Mouse (Mus musculus): ENCODE measurements around the gene Smc6. TPM values are rescaled to one million over a fixed set of nuclear protein-coding genes. Genes with fewer than 3 reads are reported as not detected.

Gene Smc6
- 112 and 130 TPM in 2 replicates for polyA plus RNA-seq (2015; fragmentation: Nextera tagmentation; extraction: Ambion mirVana)

DNA sequence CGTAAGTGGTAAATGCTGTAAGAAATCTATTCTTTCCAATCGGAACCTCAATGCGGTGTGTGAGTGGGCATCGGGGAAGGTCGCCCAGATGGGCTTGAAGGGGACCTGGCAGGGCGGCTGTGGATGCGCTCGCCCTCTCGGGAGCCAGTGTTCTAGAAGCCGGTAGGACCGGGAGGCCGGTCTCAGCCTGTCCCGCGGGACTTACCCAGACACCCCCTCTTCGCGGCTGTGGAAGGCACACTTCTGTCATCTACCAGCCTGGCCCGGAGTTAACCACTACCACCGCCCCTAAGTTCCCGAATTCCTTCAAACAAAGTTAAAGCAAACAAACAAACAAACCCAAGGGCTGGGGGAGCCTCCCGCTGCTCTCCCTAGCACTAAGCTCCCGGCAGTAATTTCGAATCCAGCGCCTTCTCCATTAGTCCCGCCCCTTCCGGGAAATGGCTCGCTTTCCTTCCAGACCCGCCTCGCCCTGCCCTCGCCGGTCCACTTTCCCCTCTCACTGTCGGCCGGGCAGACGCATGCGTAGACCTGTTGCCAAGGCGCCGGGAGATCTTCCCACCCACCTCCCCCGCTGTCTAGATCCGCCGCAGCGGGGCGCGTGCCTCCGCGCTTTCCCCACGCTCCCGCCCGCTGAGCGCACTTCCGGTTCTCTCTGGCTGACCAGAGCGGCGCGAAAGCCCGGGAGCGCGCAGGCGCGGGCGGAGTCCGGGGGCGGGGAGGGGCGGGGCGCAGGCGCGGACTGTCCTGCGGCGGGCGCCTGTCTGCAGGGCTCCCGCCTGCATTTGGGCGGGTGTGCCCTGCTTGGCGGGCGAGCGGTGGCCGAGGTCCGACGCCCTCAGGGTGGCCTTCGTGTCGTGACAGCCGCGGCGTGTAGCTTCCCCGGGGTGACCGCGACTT is at the start of gene Smc6, which contains the start of gene Gen1:
Gene Smc6, plus strand, starts transcription at position 505 of the 900 bp plus-strand sequence.
Gene Gen1, minus strand, starts transcription at position 420 of the 900 bp plus-strand sequence.
- H3K9ac ChIP-seq = peak within 1 kb of the TSS; percentile 96
- peaks cover 37% of the 10 kb centered on the region for H3K4me1 ChIP-seq (replicated peaks)
- peak; percentile 99 for ATAC-seq (ENCODE audit: low read depth)
- under 1% methylated on average over 83 of the region's 83 CpGs for WGBS
- no peaks in the 10 kb centered on the region for H3K9me3 ChIP-seq
- H3K36me3 ChIP-seq = no peaks in the 10 kb centered on the region
- peak within 1 kb of the TSS; percentile 87 for H3K4me2 ChIP-seq
- H3K27ac ChIP-seq (replicated peaks) = peak within 1 kb of the TSS; percentile 92
- peak within 1 kb of the TSS; percentile 87 for H3K4me3 ChIP-seq
- no peaks in the 10 kb centered on the region for H3K27me3 ChIP-seq

DNA sequence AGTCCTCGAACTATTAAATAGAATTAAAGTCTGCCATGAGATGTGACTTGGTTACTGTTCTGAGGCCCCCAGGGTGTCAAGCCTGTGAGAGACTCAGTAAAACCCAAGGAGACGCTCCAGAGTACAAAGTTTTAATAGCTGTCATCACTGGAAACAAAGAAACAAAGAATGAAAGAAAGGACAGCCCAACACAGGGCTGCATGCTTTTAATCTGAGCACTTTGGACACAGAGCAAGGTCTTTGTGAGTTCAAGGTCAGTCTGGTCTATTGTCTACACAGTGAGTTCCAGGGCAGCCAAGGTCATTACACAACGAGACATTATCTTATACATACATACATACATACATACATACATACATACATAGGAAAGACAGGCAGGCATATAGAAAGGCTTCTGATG is 49.2 kb upstream of the Smc6 start:
- 59% methylated on average over 3 of the region's 3 CpGs for WGBS

GRCm38 (mm10) chr12:11217726-11218250 is 47.9 kb upstream of the Smc6 start:
- Histone ChIP-seq H3K4me1 (replicated peaks) (peaks cover 8% of the 10 kb centered on the region), H3K36me3 (no peaks in the 10 kb centered on the region), H3K4me3 (no peak overlapping the region), H3K27ac (replicated peaks) (no peak overlapping the region), H3K9me3 (no peaks in the 10 kb centered on the region), H3K4me2 (no peak overlapping the region), H3K27me3 (no peaks in the 10 kb centered on the region), H3K9ac (no peak overlapping the region)
- ATAC-seq (ENCODE audit: low read depth) = no peak
- 65% methylated on average over 7 of the region's 7 CpGs for WGBS

More for the DNA sequence above, 49.2 kb upstream of the Smc6 start:
- no peak for ATAC-seq (ENCODE audit: low read depth)
- Histone ChIP-seq H3K4me3 (no peak overlapping the region), H3K9ac (no peak overlapping the region), H3K4me2 (no peak overlapping the region), H3K27me3 (no peaks in the 10 kb centered on the region), H3K36me3 (no peaks in the 10 kb centered on the region), H3K9me3 (no peaks in the 10 kb centered on the region), H3K27ac (replicated peaks) (no peak overlapping the region), H3K4me1 (replicated peaks) (peaks cover 3% of the 10 kb centered on the region)

- peak; percentile 59; the same call in 1 of the 2 replicates for ATAC-seq (ENCODE audit: low read depth)
- WGBS = 58% methylated on average over 20 of the region's 20 CpGs
- Histone ChIP-seq H3K36me3 (no peaks in the 10 kb centered on the region), H3K4me1 (replicated peaks) (peaks cover 8% of the 10 kb centered on the region), H3K4me2 (no peak overlapping the region; the same call in 1 of the 2 replicates), H3K9ac (no peak overlapping the region), H3K27ac (replicated peaks) (no peak overlapping the region), H3K4me3 (no peak overlapping the region), H3K27me3 (no peaks in the 10 kb centered on the region), H3K9me3 (no peaks in the 10 kb centered on the region)
Measured at GRCm38 (mm10) chr12:11221524-11222330, 44.0 kb upstream of the Smc6 start.

GRCm38 (mm10) chr12:11222566-11222965 is 43.1 kb upstream of the Smc6 start:
- Histone ChIP-seq H3K4me2 (no peak overlapping the region), H3K9me3 (no peaks in the 10 kb centered on the region), H3K27ac (replicated peaks) (no peak overlapping the region), H3K9ac (no peak overlapping the region), H3K27me3 (no peaks in the 10 kb centered on the region), H3K4me3 (no peak overlapping the region), H3K4me1 (replicated peaks) (peaks cover 8% of the 10 kb centered on the region), H3K36me3 (no peaks in the 10 kb centered on the region)
- 75% methylated on average over 3 of the region's 3 CpGs for WGBS
- ATAC-seq (ENCODE audit: low read depth) = no peak

DNA sequence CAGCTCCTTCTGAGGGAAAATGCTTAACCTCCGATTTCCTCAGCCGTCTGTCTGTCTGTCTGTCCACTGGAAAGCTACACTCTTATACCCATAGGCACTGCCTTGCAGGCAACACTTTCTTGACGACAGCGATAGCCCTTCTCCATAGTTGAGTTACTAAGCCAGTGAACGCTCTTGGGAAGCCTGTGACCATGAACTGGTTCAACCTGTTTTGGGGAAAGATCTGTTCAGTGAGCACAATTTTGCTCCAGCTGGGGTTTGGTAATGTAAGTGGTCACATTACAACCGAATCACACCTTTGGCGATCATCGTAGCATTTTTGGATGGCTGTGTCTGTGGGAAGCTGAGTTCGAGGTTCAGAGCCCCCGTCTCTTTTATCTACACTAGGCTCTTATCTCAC is 42.6 kb upstream of the Smc6 start:
- H3K4me1 ChIP-seq (replicated peaks) = peaks cover 8% of the 10 kb centered on the region
- no peak overlapping the region for H3K9ac ChIP-seq
- H3K4me2 ChIP-seq = no peak overlapping the region
- H3K36me3 ChIP-seq = no peaks in the 10 kb centered on the region
- no peak for ATAC-seq (ENCODE audit: low read depth)
- H3K9me3 ChIP-seq = no peaks in the 10 kb centered on the region
- no peak overlapping the region for H3K27ac ChIP-seq (replicated peaks)
- WGBS = 93% methylated on average over 10 of the region's 10 CpGs
- no peak overlapping the region for H3K4me3 ChIP-seq
- no peaks in the 10 kb centered on the region for H3K27me3 ChIP-seq

- 7% methylated on average over 5 of the region's 5 CpGs for WGBS
Measured at GRCm38 (mm10) chr12:11224722-11225121, 41.0 kb upstream of the Smc6 start.

GRCm38 (mm10) chr12:11226123-11226522 is 39.6 kb upstream of the Smc6 start:
- Histone ChIP-seq H3K9ac (no peak overlapping the region), H3K27me3 (no peaks in the 10 kb centered on the region), H3K4me1 (replicated peaks) (peaks cover 8% of the 10 kb centered on the region), H3K36me3 (no peaks in the 10 kb centered on the region), H3K4me3 (no peak overlapping the region), H3K27ac (replicated peaks) (no peak overlapping the region), H3K9me3 (no peaks in the 10 kb centered on the region), H3K4me2 (no peak overlapping the region)
- no peak for ATAC-seq (ENCODE audit: low read depth)
- 52% methylated on average over 1 of the region's 1 CpGs for WGBS

More at GRCm38 (mm10) chr12:11224722-11225121, 41.0 kb upstream of the Smc6 start:
- ATAC-seq (ENCODE audit: low read depth) = no peak
- Histone ChIP-seq H3K27me3 (no peaks in the 10 kb centered on the region), H3K4me1 (replicated peaks) (peaks cover 8% of the 10 kb centered on the region), H3K4me2 (no peak overlapping the region), H3K9ac (no peak overlapping the region), H3K27ac (replicated peaks) (no peak overlapping the region), H3K4me3 (no peak overlapping the region), H3K9me3 (no peaks in the 10 kb centered on the region), H3K36me3 (no peaks in the 10 kb centered on the region)

DNA sequence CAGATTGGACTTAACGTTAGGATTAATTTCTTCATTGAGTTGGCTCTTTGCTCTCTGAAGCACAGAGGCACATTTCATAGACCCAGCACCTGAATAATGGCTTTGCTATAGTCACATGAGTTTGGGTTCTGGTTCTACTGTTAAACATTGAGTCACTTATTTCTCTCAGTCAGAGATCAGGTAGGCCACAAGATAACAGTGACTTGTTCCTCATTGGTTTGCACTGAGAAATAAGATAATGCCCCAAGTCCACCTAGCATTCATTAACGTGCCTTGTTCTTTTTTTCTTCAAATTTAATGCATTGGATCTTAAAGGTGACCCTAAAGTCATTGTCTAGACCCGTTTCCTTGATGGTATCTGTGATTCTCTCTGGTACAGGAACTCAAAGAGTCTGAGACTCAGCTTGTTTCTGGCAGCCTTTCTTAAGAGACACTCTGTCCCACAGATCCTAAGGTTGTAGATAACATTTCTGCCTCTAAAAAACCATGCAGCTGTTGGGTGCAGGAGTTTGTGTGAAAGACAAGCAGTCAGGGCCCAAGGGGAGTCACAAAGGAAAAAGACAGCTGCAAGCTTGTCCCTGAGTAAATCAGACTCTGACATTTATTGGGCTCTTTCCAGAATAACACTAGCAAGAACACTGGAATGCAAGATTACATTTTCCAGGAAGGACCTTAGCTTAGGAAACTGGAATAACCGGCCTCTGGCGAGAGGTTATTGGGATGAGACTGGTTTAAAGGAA is 39.0 kb upstream of the Smc6 start:
- H3K4me2 ChIP-seq = no peak overlapping the region
- no peaks in the 10 kb centered on the region for H3K27me3 ChIP-seq
- H3K9me3 ChIP-seq = no peaks in the 10 kb centered on the region
- no peak for ATAC-seq (ENCODE audit: low read depth)
- H3K4me1 ChIP-seq (replicated peaks) = peaks cover 3% of the 10 kb centered on the region
- H3K36me3 ChIP-seq = no peaks in the 10 kb centered on the region
- H3K4me3 ChIP-seq = no peak overlapping the region
- 65% methylated on average over 5 of the region's 5 CpGs for WGBS
- H3K27ac ChIP-seq (replicated peaks) = no peak overlapping the region
- no peak overlapping the region for H3K9ac ChIP-seq

DNA sequence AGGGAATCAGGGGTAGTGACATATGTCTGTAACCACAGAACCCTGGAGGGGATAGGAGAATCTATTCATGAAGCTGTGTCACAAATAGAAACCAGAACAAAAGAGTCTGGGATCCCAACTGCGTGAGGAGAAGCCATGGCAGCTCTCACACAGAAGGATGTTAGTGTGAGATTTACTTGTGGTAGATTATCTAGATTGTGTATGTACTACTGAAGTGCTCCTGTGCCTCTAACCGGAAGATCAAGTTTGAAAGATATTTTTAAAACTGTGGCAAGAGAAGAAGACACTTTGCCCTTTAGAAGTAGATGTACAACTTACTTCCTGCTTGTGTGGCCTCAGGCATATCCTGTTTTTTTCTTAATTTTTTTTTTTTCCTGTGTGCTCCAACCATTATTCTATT is 35.4 kb upstream of the Smc6 start:
- no peak for ATAC-seq (ENCODE audit: low read depth)
- Histone ChIP-seq H3K36me3 (no peaks in the 10 kb centered on the region), H3K4me2 (no peak overlapping the region), H3K9ac (no peak overlapping the region), H3K27me3 (no peaks in the 10 kb centered on the region), H3K4me1 (replicated peaks) (no peaks in the 10 kb centered on the region), H3K27ac (replicated peaks) (no peak overlapping the region), H3K4me3 (no peak overlapping the region), H3K9me3 (no peaks in the 10 kb centered on the region)
- WGBS = 80% methylated on average over 2 of the region's 2 CpGs

DNA sequence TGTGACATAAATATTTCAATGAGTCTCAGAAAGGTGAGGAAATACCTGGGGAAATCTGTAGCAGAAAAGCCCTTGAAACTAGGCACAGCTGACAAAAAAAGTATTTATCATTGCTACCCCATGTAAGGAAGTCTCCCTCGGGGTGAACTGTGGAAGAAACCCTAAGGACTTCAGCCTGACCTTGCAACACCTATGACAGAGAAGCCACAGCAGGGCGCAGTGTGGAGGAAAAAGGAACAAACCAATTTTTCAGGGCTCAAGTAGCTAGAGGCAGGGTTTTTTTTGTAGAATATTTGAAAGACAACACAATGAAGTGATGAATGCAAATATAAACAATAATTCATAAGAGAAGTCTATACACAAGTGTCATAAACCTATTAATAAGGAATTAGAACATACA is 29.7 kb upstream of the Smc6 start:
- WGBS = 80% methylated on average over 2 of the region's 2 CpGs
- H3K9ac ChIP-seq = no peak overlapping the region
- no peak overlapping the region for H3K4me3 ChIP-seq
- H3K36me3 ChIP-seq = no peaks in the 10 kb centered on the region
- H3K9me3 ChIP-seq = no peaks in the 10 kb centered on the region
- ATAC-seq (ENCODE audit: low read depth) = no peak
- no peaks in the 10 kb centered on the region for H3K27me3 ChIP-seq
- H3K27ac ChIP-seq (replicated peaks) = no peak overlapping the region
- H3K4me1 ChIP-seq (replicated peaks) = no peaks in the 10 kb centered on the region
- H3K4me2 ChIP-seq = no peak overlapping the region

Data from neural tube, embryonic 13.5 days (tissue).